Mouse (Mus musculus): ENCODE data around the gene Ptpn3. TPM values are rescaled to one million over a fixed set of nuclear protein-coding genes. Genes with fewer than 3 reads are reported as not detected.

Gene Ptpn3
- total and polyA plus RNA-seq, 2 experiments: 12.7 to 18.4 TPM

GRCm38 (mm10) chr4:57294971-57295656, 6.5 kb downstream of the Ptpn3 start:
- H3K9ac ChIP-seq (ENCODE audit: low read depth, low read length): peak overlapping the region; percentile 54
- no peaks in the 10 kb centered on the region for H3K36me3 ChIP-seq (ENCODE audit: control insufficient read depth, insufficient read depth, low read length)
- H3K4me3 ChIP-seq (ENCODE audit: insufficient read depth, low read depth, low read length): peak overlapping the region; percentile 17; the same call in 1 of the 2 replicates
- H3K27ac ChIP-seq (replicated peaks; ENCODE audit: insufficient read depth, low read depth, low read length): peak overlapping the region; percentile 76
- peak; percentile 90 for DNase-seq (ENCODE audit: extremely low read depth, low read depth, low spot score)
- peaks cover 49% of the 10 kb centered on the region for H3K79me2 ChIP-seq (ENCODE audit: control insufficient read depth, insufficient read depth, low read length)
- H3K4me1 ChIP-seq (ENCODE audit: control insufficient read depth, insufficient read depth, low read length): peaks cover 23% of the 10 kb centered on the region
- WGBS: 12% methylated on average over 9 of the region's 9 CpGs
- no peak for TF ChIP-seq POLR2A (IDR thresholded peaks at IDR 0.05; ENCODE audit: extremely low read depth, insufficient read depth, low read length)
- TF ChIP-seq CTCF (IDR thresholded peaks at IDR 0.05; ENCODE audit: low read depth, low read length): no peak
- no peaks in the 10 kb centered on the region for H3K27me3 ChIP-seq (ENCODE audit: control insufficient read depth, insufficient read depth, low read length)

GRCm38 (mm10) chr4:57292670-57293069, 9.0 kb downstream of the Ptpn3 start:
- no peaks in the 10 kb centered on the region for H3K36me3 ChIP-seq (ENCODE audit: control insufficient read depth, insufficient read depth, low read length)
- no peak overlapping the region for H3K27ac ChIP-seq (replicated peaks; ENCODE audit: insufficient read depth, low read depth, low read length)
- peaks cover 15% of the 10 kb centered on the region for H3K4me1 ChIP-seq (ENCODE audit: control insufficient read depth, insufficient read depth, low read length)
- H3K79me2 ChIP-seq (ENCODE audit: control insufficient read depth, insufficient read depth, low read length): peaks cover 59% of the 10 kb centered on the region
- H3K9ac ChIP-seq (ENCODE audit: low read depth, low read length): no peak overlapping the region
- H3K27me3 ChIP-seq (ENCODE audit: control insufficient read depth, insufficient read depth, low read length): no peaks in the 10 kb centered on the region
- 97% methylated on average over 5 of the region's 5 CpGs for WGBS
- no peak for DNase-seq (ENCODE audit: extremely low read depth, low read depth, low spot score)
- no peak overlapping the region for H3K4me3 ChIP-seq (ENCODE audit: insufficient read depth, low read depth, low read length)
- TF ChIP-seq POLR2A (IDR thresholded peaks at IDR 0.05; ENCODE audit: extremely low read depth, insufficient read depth, low read length) (no peak), CTCF (IDR thresholded peaks at IDR 0.05; ENCODE audit: low read depth, low read length) (no peak)

GRCm38 (mm10) chr4:57290049-57290448, 11.6 kb downstream of the Ptpn3 start:
- WGBS: 95% methylated on average over 6 of the region's 6 CpGs
- H3K4me1 ChIP-seq (ENCODE audit: control insufficient read depth, insufficient read depth, low read length): peaks cover 13% of the 10 kb centered on the region
- DNase-seq (ENCODE audit: extremely low read depth, low read depth, low spot score): no peak
- H3K4me3 ChIP-seq (ENCODE audit: insufficient read depth, low read depth, low read length): no peak overlapping the region
- H3K27ac ChIP-seq (replicated peaks; ENCODE audit: insufficient read depth, low read depth, low read length): no peak overlapping the region
- no peaks in the 10 kb centered on the region for H3K27me3 ChIP-seq (ENCODE audit: control insufficient read depth, insufficient read depth, low read length)
- H3K9ac ChIP-seq (ENCODE audit: low read depth, low read length): no peak overlapping the region
- no peaks in the 10 kb centered on the region for H3K36me3 ChIP-seq (ENCODE audit: control insufficient read depth, insufficient read depth, low read length)
- TF ChIP-seq CTCF (IDR thresholded peaks at IDR 0.05; ENCODE audit: low read depth, low read length): no peak
- no peak for TF ChIP-seq POLR2A (IDR thresholded peaks at IDR 0.05; ENCODE audit: extremely low read depth, insufficient read depth, low read length)
- peaks cover 47% of the 10 kb centered on the region for H3K79me2 ChIP-seq (ENCODE audit: control insufficient read depth, insufficient read depth, low read length)

GRCm38 (mm10) chr4:57287808-57288207, 13.8 kb downstream of the Ptpn3 start:
- TF ChIP-seq CTCF (IDR thresholded peaks at IDR 0.05; ENCODE audit: low read depth, low read length) (no peak), POLR2A (IDR thresholded peaks at IDR 0.05; ENCODE audit: extremely low read depth, insufficient read depth, low read length) (no peak)
- Histone ChIP-seq H3K4me3 (ENCODE audit: insufficient read depth, low read depth, low read length) (no peak overlapping the region), H3K36me3 (ENCODE audit: control insufficient read depth, insufficient read depth, low read length) (no peaks in the 10 kb centered on the region), H3K27me3 (ENCODE audit: control insufficient read depth, insufficient read depth, low read length) (no peaks in the 10 kb centered on the region), H3K27ac (replicated peaks; ENCODE audit: insufficient read depth, low read depth, low read length) (no peak overlapping the region), H3K9ac (ENCODE audit: low read depth, low read length) (no peak overlapping the region), H3K4me1 (ENCODE audit: control insufficient read depth, insufficient read depth, low read length) (peaks cover 28% of the 10 kb centered on the region), H3K79me2 (ENCODE audit: control insufficient read depth, insufficient read depth, low read length) (peaks cover 35% of the 10 kb centered on the region)
- DNase-seq (ENCODE audit: extremely low read depth, low read depth, low spot score): no peak
- 89% methylated on average over 3 of the region's 3 CpGs for WGBS

- 15% methylated on average over 2 of the region's 2 CpGs for WGBS
- Histone ChIP-seq H3K79me2 (ENCODE audit: control insufficient read depth, insufficient read depth, low read length) (peaks cover 21% of the 10 kb centered on the region; the same call in 1 of the 2 replicates), H3K27me3 (ENCODE audit: control insufficient read depth, insufficient read depth, low read length) (no peaks in the 10 kb centered on the region), H3K9ac (ENCODE audit: low read depth, low read length) (no peak overlapping the region), H3K27ac (replicated peaks; ENCODE audit: insufficient read depth, low read depth, low read length) (peak overlapping the region; percentile 89), H3K4me1 (ENCODE audit: control insufficient read depth, insufficient read depth, low read length) (peaks cover 38% of the 10 kb centered on the region), H3K36me3 (ENCODE audit: control insufficient read depth, insufficient read depth, low read length) (no peaks in the 10 kb centered on the region), H3K4me3 (ENCODE audit: insufficient read depth, low read depth, low read length) (no peak overlapping the region)
- TF ChIP-seq POLR2A (IDR thresholded peaks at IDR 0.05; ENCODE audit: extremely low read depth, insufficient read depth, low read length) (no peak), CTCF (IDR thresholded peaks at IDR 0.05; ENCODE audit: low read depth, low read length) (no peak)
- DNase-seq (ENCODE audit: extremely low read depth, low read depth, low spot score): peak; percentile 91
Measured at GRCm38 (mm10) chr4:57285251-57285650, 16.4 kb downstream of the Ptpn3 start.

- 60% methylated on average over 3 of the region's 3 CpGs for WGBS
- no peak overlapping the region for H3K9ac ChIP-seq (ENCODE audit: low read depth, low read length)
- no peaks in the 10 kb centered on the region for H3K27me3 ChIP-seq (ENCODE audit: control insufficient read depth, insufficient read depth, low read length)
- peaks cover 6% of the 10 kb centered on the region; the same call in 1 of the 2 replicates for H3K79me2 ChIP-seq (ENCODE audit: control insufficient read depth, insufficient read depth, low read length)
- H3K4me3 ChIP-seq (ENCODE audit: insufficient read depth, low read depth, low read length): no peak overlapping the region
- DNase-seq (ENCODE audit: extremely low read depth, low read depth, low spot score): peak; percentile 57
- no peaks in the 10 kb centered on the region for H3K36me3 ChIP-seq (ENCODE audit: control insufficient read depth, insufficient read depth, low read length)
- TF ChIP-seq CTCF (IDR thresholded peaks at IDR 0.05; ENCODE audit: low read depth, low read length) (no peak), POLR2A (IDR thresholded peaks at IDR 0.05; ENCODE audit: extremely low read depth, insufficient read depth, low read length) (no peak)
- H3K4me1 ChIP-seq (ENCODE audit: control insufficient read depth, insufficient read depth, low read length): peaks cover 40% of the 10 kb centered on the region
- peak overlapping the region; percentile 73 for H3K27ac ChIP-seq (replicated peaks; ENCODE audit: insufficient read depth, low read depth, low read length)
Measured at GRCm38 (mm10) chr4:57283189-57283588, 18.4 kb downstream of the Ptpn3 start.
